16 mouse cellular contexts compared by ENCODE assay signal in the genomic region with DNA sequence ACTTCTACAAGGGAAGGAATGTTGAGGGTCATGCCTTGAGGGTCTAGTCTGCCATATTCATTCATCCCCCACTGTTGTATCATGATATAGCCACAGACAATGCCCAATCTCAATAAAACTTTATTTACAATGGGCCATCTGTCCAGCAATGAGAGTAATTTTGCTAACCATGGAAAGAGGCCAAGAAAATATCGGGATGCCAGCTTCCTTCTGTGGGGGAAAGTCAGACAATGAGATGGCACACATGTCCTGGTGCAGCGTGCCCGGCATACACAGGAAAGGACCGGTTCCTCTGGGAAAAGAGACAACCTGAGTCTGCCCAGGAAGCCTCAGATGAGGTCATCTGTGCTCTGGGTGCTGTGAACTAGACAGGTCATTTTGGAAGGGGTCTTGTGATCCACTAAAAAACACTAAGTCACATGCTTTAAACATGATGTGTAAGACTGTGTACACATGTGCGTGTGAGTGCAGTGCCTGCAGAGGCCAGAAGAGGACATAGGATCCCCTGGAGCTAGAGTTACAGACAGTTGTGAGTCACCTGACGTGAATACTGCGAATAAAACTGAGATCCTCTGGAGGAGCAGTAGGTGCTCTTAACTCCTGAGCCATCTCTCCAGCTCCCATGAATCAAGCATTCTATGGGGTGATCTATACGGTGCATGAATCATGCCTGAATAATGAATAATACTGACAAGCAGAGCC. TPM values are rescaled to one million over a fixed set of nuclear protein-coding genes. Genes with fewer than 3 reads are reported as not detected.
DNase-seq lines count a peak whose midpoint lies in the region; ATAC-seq and TF ChIP-seq lines count a peak whose summit lies in the region.
"Had no signal": no experiment of that assay in that cellular context is flagged by ENCODE, and none has a peak within 500 bp of the region (broad histone marks: within the 10 kb centered on the region; RNA-seq: fewer than 3 reads in every experiment).

No protein-coding gene starts in this region.

- peak; percentile 50 for ATAC-seq in forebrain, postnatal 0 days
- ATAC-seq in forebrain, embryonic 16.5 days: no peak
- ATAC-seq: CD4-positive, CD25-positive, alpha-beta regulatory T cell, adult 4 months; Patski had no signal

- H3K27ac ChIP-seq in forebrain, postnatal 0 days (ENCODE audit: low read depth, low read length): no peak overlapping the region
- no peak overlapping the region for H3K27ac ChIP-seq in forebrain, embryonic 16.5 days (ENCODE audit: low read length)
- H3K27ac ChIP-seq in left cerebral cortex, adult 2 months: no peak overlapping the region
- H3K27ac ChIP-seq: hindbrain, embryonic 12.5 days; midbrain, embryonic 10.5 days had no signal

- no peaks in the 10 kb centered on the region for H3K36me3 ChIP-seq in forebrain, postnatal 0 days (ENCODE audit: insufficient read depth)
- H3K36me3 ChIP-seq in forebrain, embryonic 16.5 days (ENCODE audit: control insufficient read depth, insufficient read depth): no peaks in the 10 kb centered on the region
- H3K36me3 ChIP-seq: heart, embryonic 12.5 days; hindbrain, embryonic 12.5 days; midbrain, embryonic 10.5 days; stomach, embryonic 15.5 days had no signal

- no peak overlapping the region for H3K4me2 ChIP-seq in forebrain, postnatal 0 days (ENCODE audit: low read depth)
- no peak overlapping the region for H3K4me2 ChIP-seq in forebrain, embryonic 16.5 days (ENCODE audit: low read length)
- H3K4me2 ChIP-seq: heart, embryonic 12.5 days; hindbrain, embryonic 12.5 days; liver, embryonic 11.5 days; stomach, embryonic 15.5 days had no signal

- TF ChIP-seq POLR2A in brain, embryonic 14.5 days (IDR thresholded peaks at IDR 0.05; ENCODE audit: borderline replicate concordance, extremely low read depth, insufficient read depth, insufficient read length, poor library complexity, severe bottlenecking): no peak

- no peak overlapping the region for H3K4me3 ChIP-seq in forebrain, postnatal 0 days (ENCODE audit: low read depth, low read length)
- H3K4me3 ChIP-seq in forebrain, embryonic 16.5 days (replicated peaks; ENCODE audit: low read length): no peak overlapping the region
- no peak overlapping the region for H3K4me3 ChIP-seq in left cerebral cortex, adult 2 months
- H3K4me3 ChIP-seq: heart, embryonic 12.5 days; hindbrain, embryonic 12.5 days; midbrain, embryonic 10.5 days; stomach, embryonic 15.5 days had no signal

- peaks cover 9% of the 10 kb centered on the region for H3K4me1 ChIP-seq in forebrain, postnatal 0 days (ENCODE audit: insufficient read depth)
- peaks cover 26% of the 10 kb centered on the region for H3K4me1 ChIP-seq in forebrain, embryonic 16.5 days (replicated peaks; ENCODE audit: control insufficient read depth, insufficient read depth, low read length)

- no peak overlapping the region for H3K9ac ChIP-seq in forebrain, postnatal 0 days
- H3K9ac ChIP-seq in forebrain, embryonic 16.5 days (replicated peaks; ENCODE audit: low read depth, low read length): no peak overlapping the region
- H3K9ac ChIP-seq: hindbrain, embryonic 12.5 days; stomach, embryonic 15.5 days had no signal

- 72% methylated on average over 8 of the region's 8 CpGs for WGBS in forebrain, postnatal 0 days
- 72% methylated on average over 8 of the region's 8 CpGs for WGBS in forebrain, embryonic 16.5 days

- H3K27me3 ChIP-seq in forebrain, postnatal 0 days (ENCODE audit: insufficient read depth, low read length): no peaks in the 10 kb centered on the region
- no peaks in the 10 kb centered on the region for H3K27me3 ChIP-seq in forebrain, embryonic 16.5 days (replicated peaks; ENCODE audit: control insufficient read depth, insufficient read depth, low read length)
- H3K27me3 ChIP-seq: heart, embryonic 12.5 days; hindbrain, embryonic 12.5 days; Patski; stomach, embryonic 15.5 days had no signal

- DNase-seq in forebrain, postnatal 0 days: no peak
- no peak for DNase-seq in left cerebral cortex, adult 2 months (ENCODE audit: extremely low spot score in 1 of 2, low spot score in 2 of 2)
- DNase-seq in left cerebral cortex, postnatal 10 days (ENCODE audit: extremely low spot score in 1 of 2, low spot score in 2 of 2): no peak
- DNase-seq in 416B (ENCODE audit: low read depth): peak; percentile 17
- DNase-seq in brain, embryonic 14.5 days (ENCODE audit: low read depth): peak; percentile 39
- DNase-seq in urinary bladder, postnatal 10 days (ENCODE audit: low spot score): no peak
- no peak for DNase-seq in spleen, adult 12 weeks (ENCODE audit: low spot score)
- DNase-seq: cerebellum, adult 11-12 months had no signal

- intact Hi-C loops in left cerebral cortex, adult 2 months (cut with DNase I): no loop called here
- intact Hi-C loops in left cerebral cortex, postnatal 10 days (cut with DNase I): no loop called here

- no peaks in the 10 kb centered on the region for H3K9me3 ChIP-seq in forebrain, postnatal 0 days (ENCODE audit: low read length)
- no peaks in the 10 kb centered on the region for H3K9me3 ChIP-seq in forebrain, embryonic 16.5 days (ENCODE audit: control insufficient read depth, low read length)
- H3K9me3 ChIP-seq: heart, embryonic 12.5 days; hindbrain, embryonic 12.5 days; midbrain, embryonic 10.5 days; stomach, embryonic 15.5 days had no signal

- TF ChIP-seq CTCF in forebrain, postnatal 0 days (IDR thresholded peaks at IDR 0.05; ENCODE audit: low read depth): peak; percentile 23
- TF ChIP-seq CTCF in left cerebral cortex, adult 2 months (IDR thresholded peaks at IDR 0.05): peak; percentile 2; the same call in 1 of the 2 replicates
- TF ChIP-seq CTCF in brain, embryonic 14.5 days (IDR thresholded peaks at IDR 0.05; ENCODE audit: borderline replicate concordance, extremely low read depth, insufficient read depth, insufficient read length): no peak; the same call in 1 of the 2 replicates

RNA-seq across cellular contexts. Expression of a gene that starts 4.2 kb away (rescaled TPM):
- 0.33 and 1.5 TPM in 2 replicates for total RNA-seq in forebrain, postnatal 0 days (2014; rRNA removed)
- polyA plus RNA-seq in forebrain, postnatal 0 days (2015; fragmentation: Nextera tagmentation; extraction: Ambion mirVana): 0.14 and 0.21 TPM in 2 replicates
- 0.14 and 0.35 TPM in 2 replicates for polyA plus RNA-seq in forebrain, embryonic 16.5 days (2015; fragmentation: Nextera tagmentation; extraction: Ambion mirVana)
- total RNA-seq in left cerebral cortex, adult 2 months (2021): 1 to 10 TPM; 1.5 to 1.8 TPM
- total RNA-seq in left cerebral cortex, postnatal 10 days (2021): 1 to 10 TPM; 1.3 to 1.7 TPM
- 0.10 and 0.45 TPM in 2 replicates for polyA plus RNA-seq in brain, embryonic 14.5 days (2012; rRNA removed)
- polyA plus RNA-seq: liver, embryonic 11.5 days had no signal

RNA-seq across cellular contexts. Expression of a gene that starts 9.0 kb away (rescaled TPM):
- 174 and 208 TPM in 2 replicates for total RNA-seq in forebrain, postnatal 0 days (2014; rRNA removed)
- polyA plus RNA-seq in forebrain, postnatal 0 days (2015; fragmentation: Nextera tagmentation; extraction: Ambion mirVana): 121 and 165 TPM in 2 replicates
- polyA plus RNA-seq in forebrain, embryonic 16.5 days (2015; fragmentation: Nextera tagmentation; extraction: Ambion mirVana): 79.8 and 79.9 TPM in 2 replicates
- 100 to 1,000 TPM; 221 to 255 TPM for total RNA-seq in left cerebral cortex, adult 2 months (2021)
- total RNA-seq in left cerebral cortex, postnatal 10 days (2021): 100 to 1,000 TPM; 333 to 340 TPM
- polyA plus RNA-seq in brain, embryonic 14.5 days (2012; rRNA removed): 77.6 and 95.4 TPM in 2 replicates

RNA-seq across cellular contexts. Expression of a gene that starts 55.3 kb away (rescaled TPM):
- total RNA-seq in forebrain, postnatal 0 days (2014; rRNA removed): 15.5 and 15.6 TPM in 2 replicates
- polyA plus RNA-seq in forebrain, postnatal 0 days (2015; fragmentation: Nextera tagmentation; extraction: Ambion mirVana): 13.7 and 16.4 TPM in 2 replicates
- polyA plus RNA-seq in forebrain, embryonic 16.5 days (2015; fragmentation: Nextera tagmentation; extraction: Ambion mirVana): 2.7 and 2.8 TPM in 2 replicates
- 10 to 100 TPM; 17.1 to 20.0 TPM for total RNA-seq in left cerebral cortex, adult 2 months (2021)
- total RNA-seq in left cerebral cortex, postnatal 10 days (2021): 10 to 100 TPM; 10.1 to 11.7 TPM
- 5.6 and 7.0 TPM in 2 replicates for polyA plus RNA-seq in brain, embryonic 14.5 days (2012; rRNA removed)

RNA-seq across cellular contexts. Expression of a gene that starts 56.5 kb away (rescaled TPM):
- total RNA-seq in forebrain, postnatal 0 days (2014; rRNA removed): 17.1 and 22.1 TPM in 2 replicates
- 6.7 and 9.5 TPM in 2 replicates for polyA plus RNA-seq in forebrain, postnatal 0 days (2015; fragmentation: Nextera tagmentation; extraction: Ambion mirVana)
- polyA plus RNA-seq in forebrain, embryonic 16.5 days (2015; fragmentation: Nextera tagmentation; extraction: Ambion mirVana): 15.8 and 20.2 TPM in 2 replicates
- 10 to 100 TPM; 32.1 to 33.1 TPM for total RNA-seq in left cerebral cortex, adult 2 months (2021)
- total RNA-seq in left cerebral cortex, postnatal 10 days (2021): 10 to 100 TPM; 24.9 to 27.4 TPM
- polyA plus RNA-seq in brain, embryonic 14.5 days (2012; rRNA removed): 20.0 and 23.4 TPM in 2 replicates

Comparison
In these comparisons a context has a peak if more than half of its experiments do, and no peak if none do; other contexts are left out.
1. DNase-seq: peak in 416B (single experiment) and brain, embryonic 14.5 days (single experiment); none in forebrain, postnatal 0 days (single experiment), left cerebral cortex, adult 2 months (0 of 2), left cerebral cortex, postnatal 10 days (0 of 2), urinary bladder, postnatal 10 days (single experiment) and spleen, adult 12 weeks (single experiment).